Mouse (Mus musculus) cerebellum, postnatal 36 days (tissue): ENCODE data around the gene Fam83g.
"Not testable (repeated sequence)": the region's sequence is repeated elsewhere in the genome, so short reads cannot be mapped to it uniquely, and the experiment has no call there.

Experiments
- DNase-seq, 2 experiments: peaks; one replicate each; pipeline ENCODE4 v3.0.0; 2021 to 2022; ENCODE audit warnings: mixed read lengths in 2 of 2

Fam83g gene

GRCm38 (mm10) chr11:61683907-61684731 is at the start of gene Fam83g:
Fam83g (plus strand) TSS chr11:61684091.
- DNase-seq: no peak

DNA sequence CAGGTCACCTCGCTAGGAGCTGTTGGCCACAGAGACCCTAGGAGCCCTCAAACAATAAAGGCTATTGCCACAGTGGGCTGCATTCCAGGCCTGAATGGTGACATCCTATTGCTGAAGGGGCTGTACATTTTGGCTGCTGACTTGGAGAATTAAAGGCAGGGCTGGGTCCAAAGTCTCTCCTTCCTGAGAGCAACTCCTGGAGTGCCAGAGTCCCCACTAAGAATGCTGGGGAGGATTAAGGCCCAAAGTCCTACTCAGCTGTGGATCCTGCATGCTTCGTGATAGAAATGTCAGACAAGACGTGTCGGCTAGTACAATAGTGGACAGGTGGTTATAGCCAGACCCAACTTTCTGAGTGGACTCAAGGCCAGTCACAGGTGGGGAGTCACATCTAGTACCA is 47.6 kb upstream of the Fam83g start:
- not testable (repeated sequence) for DNase-seq

DNA sequence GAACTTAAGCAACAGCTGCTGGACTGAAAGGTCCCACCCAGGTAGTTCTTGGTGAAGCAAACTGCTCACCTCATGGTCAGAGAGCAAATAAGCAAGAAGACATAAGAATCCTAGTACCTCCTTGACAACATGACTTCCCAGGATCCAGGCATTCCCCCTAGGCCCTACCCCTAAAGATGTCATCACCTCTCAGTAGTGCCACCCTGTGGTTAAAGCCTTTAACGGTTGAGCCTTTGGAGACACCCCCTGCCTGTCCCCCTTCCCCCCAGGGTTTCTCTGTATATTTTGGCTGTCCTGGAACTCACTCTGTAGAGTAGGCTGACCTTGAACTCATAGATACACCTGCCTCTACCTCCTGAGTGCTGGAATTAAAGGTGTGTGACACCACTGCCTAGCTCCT is 46.5 kb upstream of the Fam83g start:
- no peak for DNase-seq

DNA sequence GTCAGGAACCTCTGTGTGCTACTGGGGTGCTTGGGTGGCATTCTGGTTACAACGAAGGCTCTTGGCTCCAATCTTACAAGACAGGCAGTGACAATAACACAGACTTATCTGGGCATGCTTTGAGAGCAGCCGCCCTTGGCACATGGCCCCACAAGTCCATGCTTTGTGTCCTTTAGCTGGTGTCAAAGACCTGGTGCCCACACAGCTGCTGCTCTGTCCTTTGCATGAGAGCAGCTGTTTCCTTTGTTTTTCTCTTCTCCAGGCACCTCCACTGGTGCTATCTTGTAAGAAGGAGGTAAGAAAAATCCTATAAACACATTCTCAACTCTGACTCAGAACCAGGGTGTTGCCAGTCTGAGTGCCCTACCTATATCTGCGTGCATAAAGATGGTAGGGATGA is 46.0 kb upstream of the Fam83g start:
- no peak for DNase-seq

GRCm38 (mm10) chr11:61638764-61639536 is 44.9 kb upstream of the Fam83g start:
- no peak for DNase-seq

DNA sequence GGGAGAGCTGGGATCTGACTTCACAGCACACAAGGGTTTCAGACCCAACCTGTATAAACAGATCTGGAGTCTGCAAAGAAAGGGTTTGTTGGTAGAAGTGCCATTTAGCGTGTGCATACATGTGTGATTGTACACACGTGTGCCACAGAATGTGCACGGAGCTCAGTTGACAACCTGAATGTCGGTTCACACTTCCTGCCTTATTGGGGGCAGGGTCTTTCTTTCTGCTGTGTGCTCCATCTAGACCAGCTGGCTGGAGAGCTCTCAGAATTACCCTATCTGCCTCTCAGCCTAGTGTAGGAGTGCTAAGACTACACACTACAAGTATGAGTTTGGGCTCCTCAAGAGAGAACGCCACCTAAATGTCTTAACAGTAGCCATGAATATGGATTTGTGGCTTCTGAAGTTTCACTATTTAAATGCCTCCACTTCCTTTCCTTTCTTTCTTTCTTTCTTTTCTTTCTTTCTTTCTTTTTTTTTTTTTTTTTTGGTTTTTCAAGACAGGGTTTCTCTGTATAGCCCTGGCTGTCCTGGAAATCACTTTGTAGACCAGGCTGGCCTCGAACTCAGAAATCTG is 44.2 kb upstream of the Fam83g start:
- DNase-seq: no peak

GRCm38 (mm10) chr11:61640585-61640984 is 43.3 kb upstream of the Fam83g start:
- DNase-seq: not testable (repeated sequence)

DNA sequence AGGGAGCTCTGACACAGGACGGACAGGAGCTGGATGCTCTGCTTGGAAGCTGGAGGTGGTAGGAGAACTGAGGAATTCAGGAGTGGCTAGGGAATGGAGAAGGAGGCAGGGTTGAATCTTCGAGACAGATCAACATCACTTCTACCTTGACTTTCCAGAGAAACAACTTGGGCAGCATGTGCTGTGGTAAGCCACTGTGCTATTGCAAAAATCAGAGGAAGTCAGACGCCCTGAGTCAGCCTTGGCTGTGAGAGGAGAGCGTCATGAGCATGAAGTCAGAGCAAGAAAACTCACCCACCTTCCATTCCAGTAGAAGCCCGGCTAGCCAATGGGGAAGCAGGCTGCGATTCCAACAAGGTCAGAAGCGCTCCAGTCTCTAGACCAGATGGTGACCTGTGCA is 41.8 kb upstream of the Fam83g start:
- no peak for DNase-seq

GRCm38 (mm10) chr11:61643184-61643961 is 40.5 kb upstream of the Fam83g start:
- DNase-seq: no peak

DNA sequence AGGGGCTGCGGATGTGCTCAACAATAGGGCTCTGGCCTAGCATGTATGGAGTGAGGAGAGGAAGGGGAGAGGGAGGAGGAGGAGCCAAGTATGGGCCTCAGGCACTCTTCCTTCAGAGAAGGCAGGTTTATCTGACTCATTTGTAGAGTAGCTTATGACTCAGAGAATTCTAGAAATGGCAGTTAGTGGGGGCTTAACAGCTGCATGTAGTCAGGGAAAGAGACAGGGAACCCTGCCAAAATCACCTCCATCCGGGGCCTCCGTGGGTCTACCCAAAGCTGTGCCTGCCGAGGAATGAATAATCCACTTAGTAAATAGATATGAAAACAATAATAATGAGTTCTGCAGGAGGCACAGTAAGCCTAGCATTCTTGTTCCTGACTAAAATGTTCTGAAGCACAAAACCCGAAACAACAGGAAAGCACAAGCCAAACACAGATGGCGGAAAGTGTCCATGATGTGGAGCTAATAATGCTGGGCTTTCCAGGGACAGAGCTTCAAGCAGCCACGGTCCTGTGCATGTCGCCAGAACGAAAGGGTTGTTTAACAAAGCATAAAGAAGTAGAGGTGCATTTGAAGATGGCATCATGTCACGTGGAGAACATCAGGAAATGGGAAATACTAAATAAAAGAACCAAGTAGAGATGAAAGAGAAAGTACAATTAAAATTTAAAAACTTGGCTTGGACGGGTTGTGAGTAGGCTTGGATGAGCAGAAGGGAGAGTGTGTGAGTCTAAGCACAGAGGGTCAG is 39.1 kb upstream of the Fam83g start:
- no peak for DNase-seq

GRCm38 (mm10) chr11:61645357-61645857 is 38.5 kb upstream of the Fam83g start:
- DNase-seq: no peak

DNA sequence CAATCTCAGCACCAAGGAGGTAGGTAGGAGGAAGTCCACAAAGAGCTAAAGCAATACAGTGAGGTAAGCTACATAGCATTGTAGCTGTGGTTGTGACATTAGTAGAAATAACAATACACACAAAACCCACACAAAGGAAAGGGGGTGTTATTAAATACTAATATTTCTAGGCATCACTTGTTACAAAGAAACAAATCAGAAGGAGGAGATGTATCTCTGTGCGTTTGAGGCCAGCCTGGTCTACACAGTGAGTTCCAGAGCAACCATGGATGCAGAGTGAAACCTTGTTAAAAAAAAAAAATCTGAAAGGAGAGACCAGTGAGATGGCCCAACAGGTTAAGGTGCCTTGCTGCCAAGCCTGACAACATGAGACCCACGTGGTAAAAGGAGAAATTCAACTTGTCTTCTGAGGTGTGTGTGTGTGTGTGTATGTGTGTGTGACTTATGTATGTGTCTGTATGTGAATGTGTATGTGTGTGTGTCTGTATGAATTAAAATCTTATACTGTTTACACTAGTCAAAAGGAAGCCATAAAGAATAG is 37.3 kb upstream of the Fam83g start:
- DNase-seq: no peak

DNA sequence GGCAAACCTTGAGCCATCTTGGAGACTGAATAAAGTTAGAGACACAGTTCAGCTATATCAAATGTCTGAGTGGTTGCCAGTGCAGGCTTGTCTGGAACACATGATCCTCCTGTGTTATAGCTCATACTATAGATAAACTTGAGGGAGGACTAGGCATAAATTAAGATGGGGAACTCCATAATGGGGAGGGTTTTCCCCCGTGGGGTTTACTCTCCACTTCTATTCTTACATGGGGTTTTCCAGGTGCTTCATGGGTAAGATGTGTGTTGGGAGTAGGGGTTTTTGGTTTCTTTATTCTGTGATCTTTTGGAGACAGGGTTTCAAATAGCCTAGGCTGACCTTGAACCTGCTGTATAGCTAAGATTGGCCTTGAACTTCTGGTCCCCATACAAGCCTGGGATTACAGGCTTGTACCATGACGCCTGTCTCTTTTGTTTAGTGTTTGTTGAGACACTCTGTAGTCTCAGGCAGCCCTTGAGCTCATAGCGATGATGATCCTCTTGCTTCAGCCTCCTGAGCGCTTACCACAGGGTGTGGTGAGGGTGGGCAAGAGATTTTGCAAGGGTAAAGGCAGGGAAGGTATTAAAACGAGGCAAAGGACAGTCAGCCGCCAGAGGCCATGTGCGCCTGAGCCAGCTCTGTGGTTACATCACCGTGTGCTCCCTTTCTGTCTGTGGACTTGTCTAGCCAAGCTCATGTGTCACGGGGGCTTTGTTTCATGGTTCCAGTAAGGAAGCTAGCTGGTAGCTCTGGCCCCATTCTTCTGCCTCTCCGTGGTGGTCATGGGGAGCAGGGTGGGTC is 36.6 kb upstream of the Fam83g start:
- DNase-seq: no peak

- peak; percentile 29 to 38 for DNase-seq
Measured at GRCm38 (mm10) chr11:61647956-61648748, 35.7 kb upstream of the Fam83g start.

DNA sequence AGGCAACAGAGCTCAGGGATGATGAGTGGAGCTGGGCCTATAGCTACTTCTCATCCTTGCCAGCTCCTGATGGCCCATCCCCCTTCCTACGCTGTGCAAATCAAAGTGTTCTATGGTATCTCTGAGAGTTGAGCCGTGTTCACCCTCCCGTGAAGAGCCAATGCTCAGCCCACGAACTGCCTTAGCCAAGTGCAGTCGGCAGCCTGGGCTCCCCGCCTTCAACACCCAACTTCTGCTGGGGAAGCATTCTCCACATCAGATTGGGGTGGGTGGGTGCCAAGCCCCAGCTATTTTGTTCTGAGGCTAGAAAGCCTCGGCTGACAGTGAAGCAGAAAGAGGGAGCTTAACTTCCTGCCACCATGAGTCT is 35.2 kb upstream of the Fam83g start:
- DNase-seq: no peak

- no peak for DNase-seq
Measured at GRCm38 (mm10) chr11:61649163-61649580, 34.7 kb upstream of the Fam83g start.

DNA sequence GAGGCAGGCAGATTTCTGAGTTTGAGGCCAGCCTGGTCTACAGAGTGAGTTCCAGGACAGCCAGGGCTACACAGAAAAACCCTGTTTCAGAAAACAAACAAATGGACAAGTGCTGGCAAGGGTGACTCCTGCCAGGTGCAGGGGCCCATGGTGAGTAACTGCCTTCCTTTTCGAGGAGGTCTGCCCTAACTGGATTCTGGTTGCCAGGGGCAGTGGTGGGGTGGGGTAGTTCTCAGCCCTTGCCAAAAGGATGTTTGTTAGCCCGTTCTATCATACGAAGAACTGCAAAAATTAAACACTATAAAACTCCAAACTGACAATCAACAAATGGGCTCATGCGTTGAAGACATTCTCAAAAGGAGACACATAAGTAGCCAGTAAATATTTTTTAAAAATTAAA is 34.3 kb upstream of the Fam83g start:
- DNase-seq: no peak

- DNase-seq: no peak
Measured at GRCm38 (mm10) chr11:61650470-61651265, 33.2 kb upstream of the Fam83g start.

DNA sequence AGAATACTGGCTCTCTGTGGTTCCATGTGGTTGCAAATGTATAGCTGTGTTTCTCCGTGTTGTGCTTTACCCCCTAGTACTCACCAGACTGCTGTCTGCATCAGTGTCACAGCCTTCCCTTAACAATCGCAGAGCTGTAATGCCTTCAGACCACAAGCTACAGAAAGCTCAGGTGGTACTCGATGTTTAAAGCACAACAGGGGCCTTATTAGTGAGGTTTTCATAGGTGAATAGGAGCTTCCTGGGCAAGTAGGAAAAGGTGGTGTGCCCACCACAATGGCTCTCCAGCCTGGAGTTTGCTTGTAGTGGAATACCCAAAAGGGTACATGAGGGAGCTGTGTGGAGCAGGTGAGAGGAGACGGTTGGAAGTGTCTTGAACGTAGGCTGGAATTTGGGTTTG is 31.7 kb upstream of the Fam83g start:
- DNase-seq: no peak
